Mouse (Mus musculus): ENCODE data around the gene Mthfd1.
A peak's percentile ranks its signal among the peaks of the same experiment; 100 is the strongest.

Gene Mthfd1

DNA sequence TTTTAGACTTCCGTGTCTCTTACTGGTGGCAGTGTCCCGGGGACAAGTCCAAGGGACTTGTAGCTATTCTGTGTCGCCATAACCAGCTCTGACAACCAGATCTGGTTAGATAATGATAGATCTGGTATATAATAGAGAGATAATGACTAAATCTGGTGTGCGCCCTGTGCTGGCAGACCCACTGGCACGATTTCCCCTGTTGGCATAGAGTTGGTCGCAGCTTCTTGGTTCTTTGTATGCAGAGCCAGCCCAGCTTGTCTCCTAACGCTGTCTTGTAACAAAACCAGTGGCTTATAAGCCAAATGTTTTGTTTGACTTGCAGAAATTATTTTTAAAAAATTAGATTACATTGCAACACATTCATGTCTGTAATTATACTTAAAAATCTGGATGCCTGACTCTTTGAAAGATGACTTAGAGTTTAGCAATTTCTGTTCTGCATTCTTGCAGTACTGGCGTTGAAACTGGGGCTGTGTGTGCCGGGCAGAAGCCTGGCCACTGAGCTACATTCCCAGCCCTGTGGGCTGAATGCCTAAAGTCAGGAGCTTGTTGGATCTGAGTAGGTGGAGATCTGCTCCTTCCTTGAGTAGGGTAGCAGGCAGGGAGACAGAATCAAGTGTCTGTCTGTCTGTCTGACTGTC lies 9.3 kb downstream of the Mthfd1 start:
- DNase-seq: peak; percentile 64 to 70

GRCm38 (mm10) chr12:76265001-76265400 lies 9.9 kb downstream of the Mthfd1 start:
- DNase-seq: no peak

GRCm38 (mm10) chr12:76266875-76267274 lies 11.8 kb downstream of the Mthfd1 start:
- peak; percentile 34 to 45 for DNase-seq

- DNase-seq: peak; percentile 54 to 65
Observed at GRCm38 (mm10) chr12:76268686-76269085, 13.6 kb downstream of the Mthfd1 start.

- DNase-seq: no peak
Observed at GRCm38 (mm10) chr12:76269196-76269595, 14.1 kb downstream of the Mthfd1 start.

GRCm38 (mm10) chr12:76271516-76271915 lies 16.4 kb downstream of the Mthfd1 start:
- no peak for DNase-seq

DNA sequence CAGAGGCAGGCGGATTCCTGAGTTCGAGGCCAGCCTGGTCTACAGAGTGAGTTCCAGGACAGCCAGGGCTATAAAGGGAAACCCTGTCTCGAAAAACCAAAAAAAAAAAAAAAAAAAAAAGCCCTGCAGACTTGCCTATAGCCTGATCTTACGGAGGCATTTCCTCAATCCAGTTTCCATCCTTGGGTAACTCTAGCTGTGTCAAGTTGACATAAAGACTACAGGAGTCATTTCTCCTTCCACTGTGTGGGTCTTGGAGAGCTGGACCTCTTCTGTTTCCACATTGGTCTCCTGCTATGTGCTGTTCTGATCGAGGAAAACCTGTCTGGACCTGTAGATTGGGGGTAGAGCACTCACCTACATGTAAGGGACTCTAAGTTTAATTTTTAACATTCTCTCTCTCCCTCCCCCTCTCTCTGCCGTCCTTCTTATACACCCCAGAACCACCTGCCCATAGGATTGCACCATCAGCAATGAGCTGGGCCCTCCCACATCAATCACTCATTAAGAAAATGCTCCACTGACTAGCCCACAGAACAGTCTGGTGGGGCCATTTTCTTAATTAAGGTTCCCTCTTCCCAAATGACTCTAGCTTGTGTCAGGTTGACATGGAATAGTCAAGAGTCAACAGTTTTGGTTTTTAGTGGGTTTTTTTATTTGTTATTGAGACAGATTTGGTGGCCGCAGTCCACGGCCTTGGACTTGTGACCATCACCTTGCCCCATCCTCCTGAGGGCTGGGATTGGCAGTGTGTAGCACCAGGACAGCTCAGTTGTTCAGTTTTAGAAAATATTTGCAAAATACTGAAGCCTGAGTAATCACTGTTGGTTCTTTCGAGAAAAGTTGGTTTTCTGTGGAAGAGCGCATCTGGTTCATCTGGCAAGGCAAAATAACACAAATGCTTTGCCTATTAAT lies 17.8 kb downstream of the Mthfd1 start:
- DNase-seq: no peak

- no peak for DNase-seq
Observed at GRCm38 (mm10) chr12:76278209-76278608, 23.1 kb downstream of the Mthfd1 start.

DNA sequence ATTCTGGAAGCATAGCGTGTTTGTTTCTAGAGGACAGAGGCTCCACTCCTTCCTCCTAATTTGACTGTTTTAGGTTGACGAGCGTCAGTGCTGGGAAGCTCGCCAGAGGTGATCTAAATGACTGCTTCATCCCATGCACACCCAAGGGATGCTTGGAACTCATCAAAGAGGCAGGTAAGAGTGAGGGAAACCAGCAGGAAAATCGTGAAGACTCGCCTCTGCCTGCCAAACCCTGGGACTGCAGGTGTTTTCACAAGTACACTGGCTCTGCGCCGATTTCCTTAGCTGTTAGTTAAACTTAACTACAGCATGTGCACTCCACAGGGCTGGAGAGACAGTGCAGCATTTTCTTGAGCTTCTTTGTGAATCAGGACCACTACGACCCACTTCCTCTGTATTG lies 25.5 kb downstream of the Mthfd1 start:
- DNase-seq: peak in 1 of 2 experiments; percentile 31

DNA sequence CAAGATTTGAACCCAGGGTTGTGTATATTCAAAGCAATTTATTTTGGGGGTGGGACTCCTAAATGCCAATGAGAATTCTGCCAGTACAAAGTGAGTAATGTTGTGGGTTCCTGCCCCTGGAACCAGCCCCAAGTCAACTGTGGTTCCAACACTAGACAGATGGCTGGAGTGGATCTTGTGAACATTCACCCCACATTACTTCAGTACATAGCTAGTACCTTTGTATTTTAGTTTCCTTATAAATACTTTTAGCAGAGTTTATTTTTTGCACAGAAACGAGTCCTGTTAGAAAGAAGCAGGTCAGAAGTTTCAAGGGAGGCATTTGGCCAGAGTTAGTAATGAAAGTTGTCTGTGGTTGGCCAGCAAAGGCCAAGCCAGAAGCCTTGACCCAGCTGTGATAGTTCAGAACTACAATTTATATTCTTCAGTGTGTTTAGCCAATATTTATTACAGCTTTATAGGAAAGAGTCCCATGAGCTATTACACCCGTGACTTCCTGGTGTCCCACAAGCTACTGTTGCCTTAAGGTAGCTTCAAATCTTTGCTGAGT lies 26.1 kb downstream of the Mthfd1 start:
- DNase-seq: no peak

DNA sequence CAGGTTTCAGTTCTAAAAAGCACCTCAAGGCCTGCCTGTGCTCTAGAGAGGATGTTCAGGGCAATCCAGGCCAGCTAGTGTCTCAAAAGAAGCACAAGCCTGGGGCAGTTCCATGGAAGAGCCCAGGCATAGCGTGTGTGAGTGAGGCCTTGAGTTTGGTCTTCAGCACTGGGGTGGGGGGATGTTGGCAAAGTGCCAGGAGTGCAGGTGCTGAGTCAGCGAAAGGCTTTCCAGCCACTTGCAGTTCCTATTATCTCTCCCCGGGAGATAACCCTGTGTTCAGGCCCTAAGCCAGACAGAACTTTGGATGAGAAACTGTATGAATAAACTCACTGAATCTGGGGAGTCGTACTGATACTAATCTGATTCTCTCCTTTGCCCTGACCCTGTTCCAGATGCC lies 27.0 kb downstream of the Mthfd1 start:
- peak in 1 of 2 experiments; percentile 28 for DNase-seq

- DNase-seq: peak in 1 of 2 experiments; percentile 17
Observed at GRCm38 (mm10) chr12:76282532-76283173, 27.6 kb downstream of the Mthfd1 start.

- DNase-seq: no peak
Observed at GRCm38 (mm10) chr12:76285418-76285817, 30.3 kb downstream of the Mthfd1 start.

DNA sequence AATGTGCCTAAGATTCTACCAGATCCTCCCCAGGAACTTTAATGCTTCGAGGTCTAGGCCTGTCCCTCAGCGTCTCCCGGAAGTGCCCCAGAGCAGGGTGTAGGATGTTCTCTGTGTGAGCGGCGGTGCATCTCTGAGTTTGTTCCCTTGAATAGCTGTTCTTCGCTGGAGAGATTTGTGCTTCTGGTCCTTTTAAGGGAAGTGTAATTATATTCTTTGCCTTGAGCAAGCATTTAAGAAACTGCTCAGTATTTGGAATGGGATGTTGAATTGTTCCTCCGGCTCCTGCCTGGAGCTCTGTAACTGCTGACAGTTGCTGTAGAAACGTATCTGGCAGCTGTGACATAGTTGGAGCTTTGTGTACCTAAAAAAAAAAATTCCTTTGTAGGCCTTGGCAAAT lies 32.9 kb downstream of the Mthfd1 start:
- no peak for DNase-seq

- DNase-seq: no peak
Observed at GRCm38 (mm10) chr12:76288494-76288893, 33.4 kb downstream of the Mthfd1 start.

DNA sequence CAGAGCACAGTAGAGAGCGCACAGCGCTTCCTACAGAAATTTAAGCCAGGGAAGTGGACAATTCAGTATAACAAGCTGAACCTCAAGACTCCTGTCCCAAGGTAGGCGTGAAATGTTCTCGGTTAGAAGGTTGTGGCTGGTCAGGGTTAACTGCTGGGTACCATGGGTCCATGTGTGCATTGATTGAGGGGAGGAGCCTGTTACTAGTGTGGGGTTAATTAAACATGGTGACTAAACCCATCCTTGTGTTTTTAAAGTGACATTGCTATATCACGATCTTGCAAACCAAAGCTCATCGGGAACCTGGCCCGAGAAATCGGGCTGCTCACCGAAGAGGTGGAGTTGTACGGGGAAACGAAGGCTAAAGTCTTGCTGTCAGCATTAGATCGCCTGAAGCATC lies 34.3 kb downstream of the Mthfd1 start:
- DNase-seq: no peak

- DNase-seq: no peak
Observed at GRCm38 (mm10) chr12:76290271-76290670, 35.2 kb downstream of the Mthfd1 start.

GRCm38 (mm10) chr12:76293192-76293591 lies 38.1 kb downstream of the Mthfd1 start:
- DNase-seq: peak; percentile 73 to 77

- DNase-seq: no peak
Observed at GRCm38 (mm10) chr12:76297830-76298229, 42.7 kb downstream of the Mthfd1 start.

DNA sequence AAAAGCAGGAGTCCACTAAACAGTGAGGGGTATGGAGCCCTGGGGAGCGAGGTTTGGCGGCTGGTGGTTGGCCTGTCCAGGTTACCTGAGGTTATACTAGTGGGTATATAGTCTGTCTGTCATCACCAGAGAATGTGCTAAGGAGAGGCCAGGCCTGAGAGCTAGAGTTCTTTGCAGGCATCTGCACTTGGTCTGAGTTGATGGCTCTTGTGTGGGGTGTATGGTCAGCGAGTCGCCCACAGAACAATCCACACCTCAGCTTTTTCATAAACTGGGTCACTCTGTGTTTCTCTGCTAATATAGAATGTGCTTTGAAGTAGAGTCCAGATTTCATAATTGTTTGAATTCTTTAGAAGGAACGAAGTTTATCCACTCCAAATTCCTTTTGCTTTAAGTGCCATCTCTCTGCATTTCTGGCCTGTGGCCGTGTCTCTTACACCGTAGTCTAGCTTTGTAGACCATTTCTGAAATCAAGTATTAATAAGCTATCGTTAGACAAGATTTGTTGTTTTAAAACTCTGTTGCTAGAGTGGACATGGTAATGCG lies 44.3 kb downstream of the Mthfd1 start:
- DNase-seq: no peak

- DNase-seq: no peak
Observed at GRCm38 (mm10) chr12:76300367-76300766, 45.3 kb downstream of the Mthfd1 start.

GRCm38 (mm10) chr12:76303474-76303873 lies 48.4 kb downstream of the Mthfd1 start:
- DNase-seq: peak; percentile 78 to 80

DNA sequence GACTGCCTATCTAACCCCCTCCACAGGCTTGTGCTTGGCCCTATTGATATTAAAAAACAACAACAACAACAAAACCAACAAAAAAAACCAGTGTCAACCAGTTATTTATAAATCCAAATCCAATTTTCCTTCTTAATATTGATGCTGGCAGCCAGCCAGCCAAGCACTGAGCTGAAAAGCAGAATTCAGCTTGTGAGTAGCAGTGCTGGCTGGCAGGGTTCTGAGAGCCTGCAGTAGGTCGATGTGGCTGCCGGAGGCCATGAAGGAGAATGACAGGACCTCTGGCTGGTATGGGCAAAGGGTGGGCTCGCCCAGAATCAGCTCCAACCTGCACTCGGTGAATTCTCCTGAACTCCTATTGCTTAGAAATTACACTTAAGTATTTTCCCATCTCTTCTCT lies 49.1 kb downstream of the Mthfd1 start:
- DNase-seq: peak; percentile 46 to 60
